Mouse (Mus musculus) embryonic facial prominence, embryonic 15.5 days (tissue): Measurements from ENCODE around the gene Gm4881. TPM values are rescaled to one million over a fixed set of nuclear protein-coding genes. Genes with fewer than 3 reads are reported as not detected.

Experiments used
- ATAC-seq: fragments of 200-750 bp; cut with Nextera tagmentation; 2 replicates; pipeline ENCODE4 v1.8.0; 2017; ENCODE audit warnings: low read depth, moderate TSS enrichment; ENCODE audit not compliant: insufficient number of reproducible peaks, low FRiP score, low TSS enrichment
- H3K27ac ChIP-seq: fragments of 300-500 bp; sonication (generic); replicated peaks from 2 replicates; pipeline ENCODE4 v1.5.1; 2015; ENCODE audit warnings: mild to moderate bottlenecking, inconsistent platforms
- H3K27me3 ChIP-seq: fragments of 300-500 bp; sonication (generic); 2 replicates; pipeline ENCODE4 v1.6.1; 2015; ENCODE audit warnings: inconsistent platforms
- H3K36me3 ChIP-seq: fragments of 300-500 bp; sonication (generic); 2 replicates; pipeline ENCODE4 v1.6.1; 2015; ENCODE audit warnings: mild to moderate bottlenecking, inconsistent platforms
- H3K4me1 ChIP-seq: fragments of 300-500 bp; sonication (generic); 2 replicates; pipeline ENCODE4 v1.6.1; 2015; ENCODE audit warnings: inconsistent platforms
- H3K4me2 ChIP-seq: fragments of 300-500 bp; sonication (generic); replicated peaks from 2 replicates; pipeline ENCODE4 v1.6.1; 2015; ENCODE audit warnings: mild to moderate bottlenecking, inconsistent platforms
- H3K4me3 ChIP-seq: fragments of 300-500 bp; sonication (generic); replicated peaks from 2 replicates; pipeline ENCODE4 v1.5.1; 2015; ENCODE audit warnings: mild to moderate bottlenecking, inconsistent platforms
- H3K9ac ChIP-seq: fragments of 300-500 bp; sonication (generic); 2 replicates; pipeline ENCODE4 v1.6.1; 2015; ENCODE audit warnings: inconsistent platforms
- H3K9me3 ChIP-seq: fragments of 300-500 bp; sonication (generic); replicated peaks from 2 replicates; pipeline ENCODE4 v1.6.1; 2016; ENCODE audit warnings: inconsistent platforms
- WGBS: fragments of 180-500 bp; shearing (Covaris S2); methylation state at CpG from one replicate; pipeline ENCODE4 v1.1.7; 2015; 5-methylcytosine and 5-hydroxymethylcytosine counted together
- microRNA-seq: library from miRNA; unstranded; fragments of <30 nt; microRNA quantifications from one replicate; pipeline ENCODE4, GENCODE M21; 2016; ENCODE audit warnings: borderline number of aligned reads
- polyA plus RNA-seq: library from polyadenylated mRNA; unstranded; fragments of >200 nt; fragmentation: Nextera tagmentation; extraction: Ambion mirVana; gene quantifications from 2 replicates; pipeline ENCODE4 v1.2.1, GENCODE M21; 2015

Gm4881 gene
- polyA plus RNA-seq, 1 experiment from 2014 or later: not detected

DNA sequence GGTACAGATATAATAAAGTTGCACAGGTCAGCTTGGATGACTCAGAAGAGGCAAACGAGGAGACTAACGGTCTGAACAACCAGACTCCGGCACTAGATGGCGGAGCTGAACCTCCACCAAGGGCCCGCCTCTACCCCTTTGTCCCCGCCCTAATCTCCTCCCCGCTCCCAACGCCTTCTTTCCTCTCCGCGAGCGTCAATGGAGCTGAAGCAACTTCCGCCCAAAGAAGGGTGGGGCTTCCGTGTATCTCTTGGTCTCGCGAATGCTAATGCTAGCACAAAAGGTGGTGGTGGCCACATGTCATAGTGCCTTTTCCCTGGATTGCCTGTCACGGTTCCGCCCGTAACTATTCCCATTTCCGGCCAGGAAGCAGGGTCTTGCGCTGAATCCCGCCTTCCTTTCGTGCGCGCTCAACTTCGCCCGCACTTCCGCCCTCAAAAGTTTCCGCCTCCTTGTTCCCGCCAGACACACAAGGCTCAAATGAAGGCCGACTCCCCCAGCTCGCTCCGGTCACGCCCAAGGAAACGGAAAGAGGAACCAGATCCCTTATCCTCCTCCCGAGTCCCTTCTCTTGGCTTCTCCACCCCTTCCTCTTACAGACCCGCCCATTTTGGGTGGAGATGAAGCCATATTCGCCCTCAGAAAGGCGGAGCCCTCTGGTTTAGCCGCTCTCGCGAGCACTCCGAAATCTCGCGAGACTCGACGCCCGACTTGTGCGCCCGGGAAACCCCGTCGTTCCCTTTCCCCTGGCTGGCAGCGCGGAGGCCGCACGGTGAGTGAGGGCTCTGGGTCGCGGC lies 60.2 kb downstream of the Gm4881 start, which contains the start of gene Rps19:
TSS of gene Rps19 (plus strand) at position 476 of the 797 bp plus-strand sequence.
- under 1% methylated on average over 57 of the region's 57 CpGs for WGBS
- Histone ChIP-seq H3K27me3 (no peaks in the 10 kb centered on the region), H3K9ac (peak within 1 kb of the TSS; percentile 100), H3K9me3 (no peaks in the 10 kb centered on the region), H3K4me1 (peaks cover 28% of the 10 kb centered on the region), H3K36me3 (peaks cover 35% of the 10 kb centered on the region), H3K4me3 (peak within 1 kb of the TSS; percentile 99), H3K27ac (peak within 1 kb of the TSS; percentile 94), H3K4me2 (peak within 1 kb of the TSS; percentile 79)
- ATAC-seq: peak; percentile 95

DNA sequence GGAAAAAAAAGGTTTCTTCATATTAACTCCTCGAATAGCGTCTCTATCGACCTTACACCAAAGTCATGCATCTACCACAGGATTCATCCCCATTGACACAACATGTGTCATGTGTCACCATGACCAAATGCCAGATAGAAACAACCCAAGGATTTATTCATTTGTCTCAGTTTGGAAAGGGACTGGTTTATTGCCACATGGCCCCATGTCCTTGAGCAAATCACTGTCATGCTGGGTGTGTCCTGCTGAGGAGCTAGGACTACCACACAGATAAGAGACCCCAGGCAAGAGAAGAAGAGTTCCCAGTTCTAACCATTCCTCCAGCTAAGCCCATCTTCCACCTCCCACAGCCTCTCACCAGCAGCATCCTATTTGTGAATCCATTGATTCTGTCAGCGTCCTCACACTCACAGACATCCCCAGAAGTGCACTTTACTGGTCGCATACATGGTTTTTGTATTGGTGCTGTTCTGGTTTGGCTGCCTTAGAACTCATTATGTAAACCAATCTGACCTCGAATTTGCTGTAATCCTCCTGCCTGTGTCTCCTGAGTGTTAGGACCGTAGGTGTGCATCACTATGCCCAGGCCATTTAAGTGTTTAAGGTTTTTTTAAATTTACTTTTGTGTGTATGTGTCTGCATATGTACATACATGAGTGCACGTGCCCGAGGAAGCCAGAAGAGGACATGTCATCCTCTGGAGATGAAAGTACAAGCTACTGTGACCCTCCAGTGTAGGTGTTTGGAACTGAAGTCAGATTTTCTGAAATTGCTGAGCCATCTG lies 61.7 kb downstream of the Gm4881 start:
- no peak for ATAC-seq
- H3K4me1 ChIP-seq: peaks cover 24% of the 10 kb centered on the region
- H3K9me3 ChIP-seq: no peaks in the 10 kb centered on the region
- no peaks in the 10 kb centered on the region for H3K27me3 ChIP-seq
- H3K4me3 ChIP-seq: no peak overlapping the region
- 88% methylated on average over 9 of the region's 9 CpGs for WGBS
- H3K27ac ChIP-seq: no peak overlapping the region
- peaks cover 20% of the 10 kb centered on the region for H3K36me3 ChIP-seq
- no peak overlapping the region for H3K4me2 ChIP-seq
- no peak overlapping the region for H3K9ac ChIP-seq

DNA sequence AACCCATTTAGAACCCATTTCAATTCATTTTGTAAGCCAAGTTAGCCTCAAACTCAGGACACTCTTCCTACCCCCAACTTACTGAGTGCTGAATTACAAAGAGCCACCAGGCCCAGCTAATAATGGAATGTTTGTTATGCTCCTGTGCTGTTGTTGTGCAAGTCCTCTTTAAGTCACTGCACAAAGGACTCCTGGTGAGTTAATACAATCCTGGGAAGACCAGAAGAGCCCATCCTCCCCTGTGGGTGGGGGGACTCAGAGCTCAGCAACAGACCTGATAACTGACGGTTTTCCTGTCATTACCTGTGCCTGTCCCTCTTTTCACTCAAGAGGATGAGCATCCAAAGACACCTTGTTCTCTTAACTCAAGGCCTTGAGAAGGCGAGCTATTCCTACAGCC lies 64.7 kb downstream of the Gm4881 start:
- no peak overlapping the region for H3K27ac ChIP-seq
- no peaks in the 10 kb centered on the region for H3K4me1 ChIP-seq
- H3K9ac ChIP-seq: no peak overlapping the region
- ATAC-seq: no peak
- no peak overlapping the region for H3K4me2 ChIP-seq
- H3K27me3 ChIP-seq: no peaks in the 10 kb centered on the region
- no peaks in the 10 kb centered on the region for H3K36me3 ChIP-seq
- H3K4me3 ChIP-seq: no peak overlapping the region
- H3K9me3 ChIP-seq: no peaks in the 10 kb centered on the region
- 37% methylated on average over 2 of the region's 2 CpGs for WGBS

DNA sequence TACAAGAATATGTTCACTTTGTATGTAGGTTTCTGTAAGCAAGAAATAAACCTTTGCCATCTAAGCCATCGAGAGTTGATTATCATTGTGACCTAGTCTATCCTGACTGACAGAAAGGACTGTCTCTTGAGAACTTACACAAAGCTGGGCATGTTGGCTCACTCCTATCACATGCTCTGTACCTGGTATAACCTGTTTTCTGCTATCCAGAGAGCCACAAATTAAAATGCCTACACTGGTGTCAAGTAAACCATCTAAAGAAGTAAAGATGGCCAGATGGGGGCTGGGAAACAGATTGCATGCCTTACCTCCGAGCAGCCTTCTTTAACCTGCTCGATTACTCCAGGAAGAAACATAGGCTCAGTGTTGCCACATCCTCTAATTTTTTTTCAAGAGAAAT lies 66.7 kb downstream of the Gm4881 start:
- Histone ChIP-seq H3K9ac (no peak overlapping the region), H3K27me3 (no peaks in the 10 kb centered on the region), H3K4me3 (no peak overlapping the region), H3K36me3 (no peaks in the 10 kb centered on the region), H3K4me2 (no peak overlapping the region), H3K27ac (peak overlapping the region; percentile 77; the same call in 1 of the 2 replicates), H3K9me3 (no peaks in the 10 kb centered on the region), H3K4me1 (no peaks in the 10 kb centered on the region)
- WGBS: 28% methylated on average over 3 of the region's 3 CpGs
- no peak for ATAC-seq

Small RNAs within 50 kb of the gene (microRNA-seq; reads per million reads assigned to microRNA genes)
- not detected for gene Mir7046
- gene Mir7047: not detected

Other genes starting within 250 kb of the Gm4881 start
- gene BC049730, start 235.3 kb downstream of the Gm4881 start, polyA plus RNA-seq: not detected in 2 replicates
- not detected in 2 replicates for gene Gm4763, start 217.6 kb downstream of the Gm4881 start, polyA plus RNA-seq
- 0.66 and 1.3 TPM in 2 replicates for gene Cd177, start 184.2 kb downstream of the Gm4881 start, polyA plus RNA-seq
- 0.35 TPM in 2 replicates for gene Ceacam10, start 167.3 kb downstream of the Gm4881 start, polyA plus RNA-seq
- 8.1 and 21.7 TPM in 2 replicates for gene Gm9844, start 82.3 kb downstream of the Gm4881 start, polyA plus RNA-seq
- gene Lypd4, start 74.6 kb downstream of the Gm4881 start, polyA plus RNA-seq: not detected in 2 replicates
- 0.09 TPM in 1 of 2 replicates, not detected in the other for gene Dmrtc2, start 74.4 kb downstream of the Gm4881 start, polyA plus RNA-seq
- 2,979 and 3,008 TPM in 2 replicates for gene Rps19, start 60.1 kb downstream of the Gm4881 start, polyA plus RNA-seq
- 0.59 and 0.69 TPM in 2 replicates for gene Cd79a, start 47.1 kb downstream of the Gm4881 start, polyA plus RNA-seq
- gene Arhgef1, start 41.6 kb downstream of the Gm4881 start, polyA plus RNA-seq: 121 and 126 TPM in 2 replicates
- gene Rabac1, start 28.3 kb upstream of the Gm4881 start, polyA plus RNA-seq: 211 and 215 TPM in 2 replicates
- gene Atp1a3, start 61.5 kb upstream of the Gm4881 start, polyA plus RNA-seq: 1.5 and 2.0 TPM in 2 replicates
- 6.0 and 6.7 TPM in 2 replicates for gene Grik5, start 127.9 kb upstream of the Gm4881 start, polyA plus RNA-seq
- gene Zfp574, start 128.1 kb upstream of the Gm4881 start, polyA plus RNA-seq: 31.7 and 35.8 TPM in 2 replicates
- 1.1 and 2.0 TPM in 2 replicates for gene Pou2f2, start 235.2 kb upstream of the Gm4881 start, polyA plus RNA-seq